Mouse (Mus musculus) erythroblast, embryonic 14.5 days (primary cell): ENCODE data around the gene Pcsk5.

Source experiments
- GATA1 ChIP-seq: IDR thresholded peaks from 2 replicates; pipeline ENCODE4 v1.6.1; 2012; ENCODE audit warnings: low read length, inconsistent platforms, mixed read lengths
- TAL1 ChIP-seq: IDR thresholded peaks from 3 replicates; pipeline ENCODE4 v1.6.1; 2012; ENCODE audit warnings: low read length, inconsistent platforms, mixed read lengths

DNA sequence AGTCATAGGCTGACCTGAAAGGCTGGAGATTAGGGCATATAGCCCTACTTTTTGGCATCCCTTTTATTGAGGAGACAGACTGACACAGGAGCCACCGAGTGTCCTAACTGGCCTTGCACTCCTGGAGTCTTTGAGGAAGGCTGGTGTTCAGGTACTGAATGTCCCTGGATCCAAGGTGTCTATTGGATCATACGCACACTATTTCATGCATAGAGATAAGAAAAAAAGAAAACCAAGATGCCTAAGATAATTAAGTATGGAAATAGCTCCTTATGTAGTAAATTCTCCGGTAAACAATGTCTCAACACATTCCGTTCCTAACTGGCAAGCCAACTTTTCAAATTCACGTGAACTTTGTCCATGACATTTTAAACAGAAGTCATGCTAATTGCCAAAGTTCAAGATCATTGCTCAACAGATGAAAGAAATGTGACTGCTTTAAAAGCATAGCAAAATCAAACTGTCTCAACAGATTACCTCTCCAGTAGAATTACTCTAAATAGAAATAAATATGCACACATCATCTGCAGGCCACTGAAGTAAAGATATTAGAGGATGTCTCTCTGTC, 45.9 kb downstream of the Pcsk5 start:
- TF ChIP-seq TAL1: no peak
- no peak for TF ChIP-seq GATA1
